Mouse (Mus musculus): ENCODE measurements around the gene Cacna1d. TPM values are rescaled to one million over a fixed set of nuclear protein-coding genes. Genes with fewer than 3 reads are reported as not detected.
A peak's percentile ranks its signal among the peaks of the same experiment; 100 is the strongest.

The Cacna1d gene
- total RNA-seq, 2 experiments from 2014 or later, result 3.7 to 4.2 TPM

DNA sequence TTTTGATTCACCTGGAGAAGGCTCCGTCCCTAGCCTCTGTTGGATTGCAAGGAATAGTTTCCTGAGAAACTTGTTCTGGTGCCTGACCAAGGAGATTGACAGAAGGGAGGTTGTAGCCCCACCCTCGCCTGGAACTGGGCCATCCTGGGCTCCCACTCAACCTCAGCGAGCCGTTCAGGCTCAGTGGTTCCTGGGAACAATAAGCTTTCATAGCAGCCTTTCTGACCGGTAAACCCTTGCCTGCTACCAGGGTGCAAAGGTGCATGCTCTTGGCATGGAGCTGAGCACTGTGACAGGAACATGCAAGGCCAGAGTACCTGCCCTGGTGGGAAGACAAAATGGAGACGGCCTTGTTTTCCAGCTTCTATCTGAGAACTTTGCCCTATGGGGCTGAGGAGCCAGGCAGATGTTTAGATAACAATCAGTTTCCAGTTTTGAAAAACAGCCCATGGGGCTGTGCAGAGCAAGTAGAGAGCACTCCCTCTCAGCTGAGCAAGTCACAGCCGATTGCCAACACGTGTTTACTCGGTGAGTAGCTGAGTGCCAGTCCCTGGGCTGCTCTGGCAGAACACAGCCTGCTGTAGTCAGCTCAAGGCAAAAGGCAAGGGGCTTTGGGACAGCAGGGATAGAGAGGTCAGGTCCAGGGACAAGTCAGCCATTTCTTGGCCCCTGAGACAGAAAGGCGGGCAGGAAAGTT, 481.2 kb downstream of the Cacna1d start:
- peak; percentile 71 to 80 for DNase-seq
- intact Hi-C loops (cut with DNase I), result no loop called here

DNA sequence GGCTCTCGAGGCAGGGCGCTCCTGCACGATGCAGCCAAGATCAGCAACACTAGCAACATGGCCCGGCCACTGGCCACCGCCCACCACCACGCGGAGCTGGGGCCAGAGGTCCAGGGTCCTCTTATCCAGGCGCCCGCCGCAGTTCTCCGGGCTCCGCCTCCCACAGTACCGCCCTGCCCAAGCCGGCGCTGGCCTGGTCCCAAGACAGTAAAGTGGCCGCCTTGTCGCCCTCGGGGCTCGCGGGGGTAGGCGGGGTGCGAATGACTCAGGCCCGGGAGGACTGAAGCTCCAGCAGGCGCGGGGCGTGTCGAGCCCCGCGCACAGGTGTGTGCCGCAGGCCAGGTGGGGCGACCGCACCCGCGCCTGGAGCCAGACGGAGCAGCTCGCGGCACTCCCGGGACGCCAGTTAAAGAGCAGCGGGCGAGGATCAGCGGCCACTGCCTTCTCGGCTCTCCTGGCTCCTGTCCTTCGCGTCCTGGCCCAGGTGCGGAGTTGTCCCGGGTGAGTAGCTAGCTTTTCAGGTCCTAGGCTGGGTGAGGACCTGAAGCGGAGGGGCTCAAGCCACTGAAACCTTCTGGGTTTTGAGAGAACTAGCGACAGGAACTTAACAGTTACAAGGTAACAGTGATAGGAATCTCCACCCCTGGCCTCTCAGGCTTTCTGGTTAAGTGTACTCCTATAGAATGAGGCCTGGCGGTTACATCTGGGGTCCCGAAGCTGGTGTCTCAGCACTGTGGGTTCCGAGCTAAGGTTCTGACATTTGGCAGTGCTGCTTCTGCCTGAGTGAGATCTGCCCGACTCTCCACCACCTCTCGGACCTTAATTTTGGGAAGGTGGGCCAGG, 482.3 kb downstream of the Cacna1d start, which contains the start of the genes Il17rb and Chdh:
TSS of gene Il17rb (minus strand) at position 164 of the 843 bp plus-strand sequence.
TSS of gene Chdh (plus strand) at position 291 of the 843 bp plus-strand sequence.
- intact Hi-C loops (cut with DNase I), result no loop called here
- peak; percentile 60 to 61 for DNase-seq

DNA sequence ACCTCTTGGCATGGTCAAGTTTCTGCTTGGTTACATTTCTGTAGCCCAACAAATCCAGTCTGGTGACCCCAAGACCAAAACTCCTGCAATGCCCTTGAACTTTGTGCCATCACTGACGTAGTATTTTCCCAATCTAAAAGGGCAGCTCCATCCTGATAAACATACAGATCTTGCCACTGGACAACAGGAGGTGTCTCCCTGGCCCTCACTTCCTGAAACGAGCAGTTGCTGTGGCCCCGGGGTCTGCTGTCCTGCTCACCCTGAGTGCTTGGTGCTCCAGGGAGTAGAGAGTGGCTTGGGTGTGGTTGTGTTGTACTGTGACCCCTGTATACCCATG, 491.8 kb downstream of the Cacna1d start:
- intact Hi-C loops (cut with DNase I), result no loop called here
- DNase-seq, result no peak

DNA sequence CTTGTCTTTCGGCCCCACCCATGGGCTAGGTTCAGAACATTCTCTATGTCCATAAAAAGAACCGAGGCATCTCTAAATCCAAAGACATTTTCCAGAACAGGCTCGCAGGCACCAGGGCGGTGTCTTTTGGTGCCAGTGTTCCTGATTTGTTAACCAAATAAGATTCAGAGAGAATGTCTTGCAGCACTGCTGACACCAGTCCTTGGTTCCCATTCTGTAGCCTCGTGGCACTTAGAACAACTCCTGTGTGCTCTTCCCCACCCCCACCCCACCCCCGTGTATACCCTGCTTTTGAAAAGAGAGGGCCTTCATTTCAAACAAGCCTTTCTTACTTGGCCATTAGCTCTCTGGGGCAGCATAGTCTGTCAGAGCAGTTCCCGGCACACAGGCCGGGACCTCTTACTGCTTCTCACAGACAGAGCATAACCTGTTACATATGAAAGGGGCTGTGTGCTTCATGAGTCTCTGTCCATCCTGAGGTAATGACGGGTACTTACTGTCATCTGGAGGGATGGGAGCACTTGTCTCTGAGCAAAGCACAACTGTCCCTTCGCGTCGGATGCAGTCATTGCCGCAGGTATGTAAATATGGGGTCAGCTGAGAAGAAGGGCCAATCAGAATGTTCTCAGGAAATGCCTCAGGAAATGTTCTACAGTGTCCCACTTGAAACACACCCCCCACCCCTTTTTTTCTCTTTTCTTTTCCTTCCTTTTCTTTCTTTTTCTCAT, 492.3 kb downstream of the Cacna1d start:
- intact Hi-C loops (cut with DNase I), result no loop called here

DNA sequence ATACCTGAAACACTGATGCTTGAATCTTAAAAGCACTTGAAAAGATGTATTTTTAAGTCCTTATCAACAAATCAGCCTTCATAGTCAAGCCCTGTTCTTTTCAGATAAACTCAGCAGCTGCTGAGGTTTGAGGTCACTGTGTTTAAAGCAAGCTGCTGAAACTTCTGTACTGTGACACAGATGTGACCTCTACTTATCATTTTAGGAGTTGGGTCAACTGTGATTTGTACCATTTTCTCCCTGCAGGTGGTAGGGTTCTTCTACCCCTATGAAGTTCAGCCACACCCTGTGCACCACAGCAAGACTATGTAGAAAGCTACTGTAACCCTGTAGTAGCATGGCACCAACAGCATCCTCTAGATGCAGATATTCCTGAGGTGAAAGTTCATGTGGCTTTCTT, 493.9 kb downstream of the Cacna1d start:
- intact Hi-C loops (cut with DNase I), result no loop called here
- DNase-seq, result no peak

More for the DNA sequence above, 492.3 kb downstream of the Cacna1d start:
- DNase-seq, result no peak

- no peak for DNase-seq
- intact Hi-C loops (cut with DNase I), result no loop called here
Observed at GRCm38 (mm10) chr14:29996000-29996751, 495.1 kb downstream of the Cacna1d start.

- no peak for DNase-seq
- intact Hi-C loops (cut with DNase I), result no loop called here
Observed at GRCm38 (mm10) chr14:29994976-29995375, 496.3 kb downstream of the Cacna1d start.

Other genes with a start within 250 kb of the Cacna1d start
- 10 to 100 TPM; 14.5 to 14.6 TPM for gene Dcp1a, start 11.9 kb downstream of the Cacna1d start, total RNA-seq (2021)
- gene Tkt, start 56.9 kb upstream of the Cacna1d start, total RNA-seq (2021), result 10 to 100 TPM; 35.1 to 39.2 TPM
- 10 to 100 TPM; 14.3 to 15.7 TPM for gene Prkcd, start 134.8 kb upstream of the Cacna1d start, total RNA-seq (2021)
- 1 to 10 TPM; 9.2 to 9.5 TPM for gene Rft1, start 162.9 kb upstream of the Cacna1d start, total RNA-seq (2021)
- gene Sfmbt1, start 223.4 kb upstream of the Cacna1d start, total RNA-seq (2021), result 10 to 100 TPM; 11.6 to 12.9 TPM

Data from heart, postnatal 14 days (tissue).